Mouse (Mus musculus) retina, postnatal 7 days (tissue): ENCODE results near the gene Zdhhc9.

Experiments used
- DNase-seq: peaks from one replicate; pipeline ENCODE4 v3.0.0-alpha.2; 2012; ENCODE audit warnings: low read depth, low spot score

Gene Zdhhc9

DNA sequence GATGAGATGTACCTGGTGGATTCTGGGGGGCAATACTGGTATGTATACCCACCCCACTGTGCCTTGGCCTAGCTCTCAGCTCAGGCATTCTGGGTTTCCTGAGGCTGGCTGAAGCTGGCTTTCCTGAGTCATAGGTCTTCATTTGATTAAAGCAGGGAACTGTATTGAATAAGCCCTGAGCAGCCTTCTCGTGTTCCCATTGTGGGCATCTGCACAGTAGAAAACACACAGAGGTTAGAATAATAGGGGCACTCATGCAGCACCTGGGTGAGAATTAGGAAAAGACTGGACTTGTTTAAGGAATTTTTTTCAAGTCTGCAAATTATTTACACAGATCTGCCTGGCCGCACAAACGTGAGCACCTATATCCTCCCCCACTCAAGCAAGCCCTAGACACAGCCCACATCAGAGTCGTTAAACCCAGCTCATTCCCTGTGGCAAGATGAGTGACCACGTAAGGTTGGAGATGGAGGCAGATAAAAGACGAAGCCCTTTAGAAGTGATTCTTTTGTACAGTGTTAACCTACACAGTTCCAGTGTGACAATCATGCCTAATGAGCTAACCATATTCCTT lies 81.7 kb downstream of the Zdhhc9 start:
- no peak for DNase-seq

DNA sequence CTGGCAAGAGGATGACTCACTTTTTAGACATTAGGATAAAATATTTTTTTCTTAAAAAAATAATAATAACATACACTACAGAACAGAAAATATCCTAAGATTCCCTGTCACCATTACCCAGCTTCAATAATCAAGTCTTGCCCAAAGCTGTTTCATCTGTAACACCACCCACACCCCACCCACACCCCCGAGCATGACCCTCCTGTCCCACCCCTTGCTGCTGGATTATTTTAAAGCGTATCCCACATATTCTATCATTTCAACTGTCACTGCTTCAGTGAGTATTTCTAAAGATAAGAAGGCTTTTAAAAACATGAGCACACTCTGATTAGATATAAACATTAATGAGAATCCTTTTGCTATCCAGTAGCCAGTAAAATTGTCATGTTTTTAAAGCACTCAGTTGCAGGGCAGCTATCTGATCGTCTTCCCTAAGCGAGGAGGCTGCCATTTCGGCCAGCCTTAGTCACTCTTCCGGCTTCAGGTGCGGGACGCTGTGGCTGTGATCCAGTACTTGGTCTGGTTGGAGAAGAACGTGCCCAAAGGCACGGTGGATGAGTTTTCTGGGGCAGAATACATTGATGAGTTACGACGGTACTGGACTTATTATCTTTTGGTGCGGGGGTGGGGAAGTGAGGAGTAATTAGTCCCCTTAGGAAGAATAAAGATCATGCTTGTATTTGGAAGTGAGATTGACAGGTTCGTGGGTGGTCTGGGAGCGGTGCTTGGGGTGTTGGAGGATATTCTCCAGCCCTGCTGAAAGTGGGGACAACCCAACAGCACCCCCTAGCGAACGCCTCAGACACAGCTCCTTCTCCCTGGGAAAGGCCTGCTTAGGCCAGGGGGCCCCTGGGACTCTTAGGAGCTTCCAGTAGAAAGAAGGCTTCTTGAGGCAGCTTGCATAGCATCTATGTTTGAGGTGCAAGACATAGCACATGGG lies 84.3 kb downstream of the Zdhhc9 start:
- DNase-seq = peak; percentile 35
